Mouse (Mus musculus): Measurements from ENCODE around the gene Aacs.

DNA sequence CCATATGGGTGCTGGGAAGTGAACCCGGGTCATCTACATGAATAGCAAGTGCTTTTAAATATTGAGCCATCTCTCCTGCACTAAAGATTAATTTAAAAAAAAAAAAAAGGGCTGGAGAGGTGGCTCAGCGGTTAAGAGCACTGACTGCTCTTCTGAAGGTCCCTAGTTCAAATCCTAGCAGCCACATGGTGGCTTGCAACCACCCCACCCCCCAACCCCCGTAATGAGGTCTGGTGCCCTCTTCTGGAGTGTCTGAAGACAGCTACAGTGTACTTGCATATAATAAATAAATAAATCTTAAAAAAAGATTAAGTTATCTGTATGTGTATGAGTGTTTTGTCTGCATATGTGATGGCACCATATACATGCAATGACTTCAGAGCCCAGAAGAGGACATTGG lies 15.0 kb upstream of the Aacs start:
- no peak for TF ChIP-seq TAL1 (IDR thresholded peaks at IDR 0.05; ENCODE audit: low read length)
- TF ChIP-seq GATA1 (IDR thresholded peaks at IDR 0.05; ENCODE audit: low read length) = no peak
